Mouse (Mus musculus): ENCODE results near the gene Rab11fip4. TPM values are rescaled to one million over a fixed set of nuclear protein-coding genes. Genes with fewer than 3 reads are reported as not detected.

The Rab11fip4 gene
- polyA plus RNA-seq, 1 experiment, result 0.03 TPM

DNA sequence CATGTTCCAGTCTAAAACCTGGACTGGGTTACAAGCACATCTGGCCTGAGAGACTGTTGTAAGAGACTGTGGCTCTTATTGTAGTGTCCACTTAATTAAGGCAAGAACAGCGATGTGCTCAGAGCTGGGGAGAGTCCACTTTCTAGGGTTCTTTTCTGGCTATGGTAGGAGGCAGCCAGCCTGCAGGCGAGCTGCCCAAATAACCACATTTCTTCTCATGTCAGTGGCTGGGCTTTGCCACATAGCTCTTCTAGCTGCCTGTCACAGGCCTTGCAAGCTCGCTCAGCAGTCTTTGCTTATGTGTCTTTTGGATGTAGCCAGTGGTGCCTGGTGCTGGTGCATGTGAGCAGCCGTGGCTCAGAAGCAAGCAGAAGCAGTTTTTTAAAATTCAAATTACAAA is 129.7 kb downstream of the Rab11fip4 start:
- peaks cover 5% of the 10 kb centered on the region; the same call in 1 of the 2 replicates for H3K9me3 ChIP-seq
- no peak overlapping the region for H3K4me3 ChIP-seq (replicated peaks)
- H3K27me3 ChIP-seq (replicated peaks), result peaks cover 77% of the 10 kb centered on the region
- peaks cover 11% of the 10 kb centered on the region for H3K4me1 ChIP-seq
- H3K36me3 ChIP-seq (replicated peaks; ENCODE audit: low read length), result no peaks in the 10 kb centered on the region
- TF ChIP-seq FLI1 (IDR thresholded peaks at IDR 0.05; ENCODE audit: low read length), result no peak
- TF ChIP-seq GATA1 (IDR thresholded peaks at IDR 0.05; ENCODE audit: borderline replicate concordance, low read length), result no peak

DNA sequence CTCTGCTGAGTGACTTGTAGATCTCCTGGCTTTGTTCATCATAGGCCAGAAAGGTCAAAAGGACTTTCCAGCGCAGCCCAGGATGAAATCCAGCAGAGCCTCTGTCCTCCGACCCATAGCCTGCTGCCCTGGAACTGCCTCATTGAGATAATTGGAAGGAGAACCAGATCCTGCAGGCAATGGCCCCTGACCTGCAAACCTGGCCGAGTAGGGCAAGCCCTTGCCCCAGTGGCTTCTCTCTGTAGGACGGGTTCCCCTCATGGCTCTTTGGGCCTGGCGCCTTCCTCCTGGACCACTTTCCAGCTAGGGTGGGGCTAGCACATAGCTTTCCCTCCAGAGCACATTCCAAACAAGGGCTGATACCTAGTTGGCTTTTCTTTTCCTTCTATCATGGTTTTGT is 131.8 kb downstream of the Rab11fip4 start:
- Histone ChIP-seq H3K4me1 (peaks cover 6% of the 10 kb centered on the region), H3K36me3 (replicated peaks; ENCODE audit: low read length) (no peaks in the 10 kb centered on the region), H3K9me3 (peaks cover 5% of the 10 kb centered on the region; the same call in 1 of the 2 replicates), H3K27me3 (replicated peaks) (peaks cover 79% of the 10 kb centered on the region), H3K4me3 (replicated peaks) (no peak overlapping the region)
- TF ChIP-seq GATA1 (IDR thresholded peaks at IDR 0.05; ENCODE audit: borderline replicate concordance, low read length), result no peak
- no peak for TF ChIP-seq FLI1 (IDR thresholded peaks at IDR 0.05; ENCODE audit: low read length)

GRCm38 (mm10) chr11:79725005-79725404 is 134.0 kb downstream of the Rab11fip4 start:
- Histone ChIP-seq H3K4me1 (peaks cover 3% of the 10 kb centered on the region; the same call in 1 of the 2 replicates), H3K4me3 (replicated peaks) (no peak overlapping the region), H3K27me3 (replicated peaks) (peaks cover 76% of the 10 kb centered on the region), H3K9me3 (peaks cover 5% of the 10 kb centered on the region; the same call in 1 of the 2 replicates), H3K36me3 (replicated peaks; ENCODE audit: low read length) (no peaks in the 10 kb centered on the region)
- no peak for TF ChIP-seq GATA1 (IDR thresholded peaks at IDR 0.05; ENCODE audit: borderline replicate concordance, low read length)
- no peak for TF ChIP-seq FLI1 (IDR thresholded peaks at IDR 0.05; ENCODE audit: low read length)

- no peak for TF ChIP-seq FLI1 (IDR thresholded peaks at IDR 0.05; ENCODE audit: low read length)
- H3K4me1 ChIP-seq, result no peaks in the 10 kb centered on the region
- H3K4me3 ChIP-seq (replicated peaks), result no peak overlapping the region
- peaks cover 6% of the 10 kb centered on the region; the same call in 1 of the 2 replicates for H3K9me3 ChIP-seq
- peaks cover 60% of the 10 kb centered on the region for H3K27me3 ChIP-seq (replicated peaks)
- H3K36me3 ChIP-seq (replicated peaks; ENCODE audit: low read length), result no peaks in the 10 kb centered on the region
Measured at GRCm38 (mm10) chr11:79729231-79730047, 138.4 kb downstream of the Rab11fip4 start.

GRCm38 (mm10) chr11:79730462-79730861 is 139.4 kb downstream of the Rab11fip4 start:
- H3K36me3 ChIP-seq (replicated peaks; ENCODE audit: low read length), result no peaks in the 10 kb centered on the region
- H3K4me3 ChIP-seq (replicated peaks), result no peak overlapping the region
- peaks cover 60% of the 10 kb centered on the region for H3K27me3 ChIP-seq (replicated peaks)
- TF ChIP-seq FLI1 (IDR thresholded peaks at IDR 0.05; ENCODE audit: low read length) (no peak), GATA1 (IDR thresholded peaks at IDR 0.05; ENCODE audit: borderline replicate concordance, low read length) (no peak)
- H3K4me1 ChIP-seq, result no peaks in the 10 kb centered on the region
- peaks cover 6% of the 10 kb centered on the region; the same call in 1 of the 2 replicates for H3K9me3 ChIP-seq

- no peaks in the 10 kb centered on the region for H3K36me3 ChIP-seq (replicated peaks; ENCODE audit: low read length)
- H3K9me3 ChIP-seq, result peaks cover 6% of the 10 kb centered on the region; the same call in 1 of the 2 replicates
- H3K4me1 ChIP-seq, result no peaks in the 10 kb centered on the region
- H3K4me3 ChIP-seq (replicated peaks), result no peak overlapping the region
- peaks cover 53% of the 10 kb centered on the region for H3K27me3 ChIP-seq (replicated peaks)
- TF ChIP-seq GATA1 (IDR thresholded peaks at IDR 0.05; ENCODE audit: borderline replicate concordance, low read length) (no peak), FLI1 (IDR thresholded peaks at IDR 0.05; ENCODE audit: low read length) (no peak)
Measured at GRCm38 (mm10) chr11:79731476-79731875, 140.5 kb downstream of the Rab11fip4 start.

GRCm38 (mm10) chr11:79733013-79733412 is 142.0 kb downstream of the Rab11fip4 start:
- Histone ChIP-seq H3K27me3 (replicated peaks) (peaks cover 51% of the 10 kb centered on the region), H3K4me3 (replicated peaks) (no peak overlapping the region), H3K36me3 (replicated peaks; ENCODE audit: low read length) (no peaks in the 10 kb centered on the region), H3K9me3 (peaks cover 6% of the 10 kb centered on the region; the same call in 1 of the 2 replicates), H3K4me1 (no peaks in the 10 kb centered on the region)
- no peak for TF ChIP-seq GATA1 (IDR thresholded peaks at IDR 0.05; ENCODE audit: borderline replicate concordance, low read length)
- TF ChIP-seq FLI1 (IDR thresholded peaks at IDR 0.05; ENCODE audit: low read length), result no peak

DNA sequence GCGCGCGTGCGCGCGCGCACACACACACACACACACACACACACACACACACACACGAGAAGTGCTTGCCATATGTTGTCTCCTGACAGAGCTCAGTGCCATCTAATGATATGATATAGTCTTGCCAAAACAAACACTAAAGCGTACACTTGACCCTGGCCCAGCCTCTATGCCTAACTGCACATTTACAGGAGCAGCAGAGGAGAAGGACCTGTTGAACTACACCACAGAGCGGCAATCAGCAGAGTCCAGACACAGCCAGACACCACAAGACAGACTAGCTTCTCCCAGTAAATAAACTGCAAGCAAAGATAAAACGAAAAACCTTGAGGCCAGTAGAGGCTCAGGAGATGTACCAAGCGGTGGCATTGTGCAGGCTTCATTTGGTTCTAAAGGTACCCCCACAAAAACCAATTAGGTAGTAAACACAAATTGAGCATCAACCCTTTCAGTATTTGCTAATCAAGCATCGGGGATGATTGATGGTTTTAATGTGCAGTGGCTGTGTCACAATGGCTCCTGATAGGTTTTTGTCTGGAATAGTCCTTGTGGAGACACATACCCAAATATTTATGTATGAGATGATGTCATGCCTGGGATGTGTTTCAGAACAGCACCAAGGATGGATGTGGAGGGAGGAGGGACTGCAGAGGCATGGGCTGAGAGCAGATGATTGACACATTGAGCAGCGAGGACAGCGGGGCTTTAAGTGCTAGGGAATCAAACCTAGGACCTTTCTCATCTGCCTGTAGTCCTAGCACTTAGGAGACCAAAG is 145.4 kb downstream of the Rab11fip4 start:
- Histone ChIP-seq H3K4me1 (peaks cover 3% of the 10 kb centered on the region), H3K36me3 (replicated peaks; ENCODE audit: low read length) (no peaks in the 10 kb centered on the region), H3K9me3 (0 out of 2 replicates have a peak, but pooled peaks cover 6% of the 10 kb centered on the region), H3K4me3 (replicated peaks) (no peak overlapping the region), H3K27me3 (replicated peaks) (peaks cover 51% of the 10 kb centered on the region)
- TF ChIP-seq GATA1 (IDR thresholded peaks at IDR 0.05; ENCODE audit: borderline replicate concordance, low read length), result no peak
- no peak for TF ChIP-seq FLI1 (IDR thresholded peaks at IDR 0.05; ENCODE audit: low read length)

GRCm38 (mm10) chr11:79737126-79737697 is 146.2 kb downstream of the Rab11fip4 start:
- Histone ChIP-seq H3K27me3 (replicated peaks) (peaks cover 46% of the 10 kb centered on the region), H3K4me3 (replicated peaks) (no peak overlapping the region), H3K9me3 (0 out of 2 replicates have a peak, but pooled peaks cover 3% of the 10 kb centered on the region), H3K36me3 (replicated peaks; ENCODE audit: low read length) (no peaks in the 10 kb centered on the region), H3K4me1 (peaks cover 3% of the 10 kb centered on the region)
- TF ChIP-seq GATA1 (IDR thresholded peaks at IDR 0.05; ENCODE audit: borderline replicate concordance, low read length), result no peak
- TF ChIP-seq FLI1 (IDR thresholded peaks at IDR 0.05; ENCODE audit: low read length), result no peak

Measured in megakaryocyte, embryonic 14.5 days (primary cell).